Mouse (Mus musculus) cerebellum, adult 8-10 months (tissue): ENCODE data around the gene Hey2.

Experiments
- DNase-seq: peaks from one replicate; pipeline ENCODE4 v3.0.0; 2022

Gene Hey2

GRCm38 (mm10) chr10:30789521-30789920 is 53.1 kb downstream of the Hey2 start:
- no peak for DNase-seq

GRCm38 (mm10) chr10:30788340-30788721 is 54.3 kb downstream of the Hey2 start:
- DNase-seq = no peak

GRCm38 (mm10) chr10:30787684-30788339 is 54.8 kb downstream of the Hey2 start:
- no peak for DNase-seq

GRCm38 (mm10) chr10:30786103-30786754 is 56.4 kb downstream of the Hey2 start:
- no peak for DNase-seq
